Mouse (Mus musculus) liver, adult (tissue): ENCODE measurements around the gene Frs2.

ENCODE experiments used
- GATA4 ChIP-seq: IDR thresholded peaks from 2 replicates; pipeline ENCODE4 v1.6.1; 2014; ENCODE audit warnings: mild to moderate bottlenecking, low read length; ENCODE audit not compliant: insufficient replicate concordance

The Frs2 gene

GRCm38 (mm10) chr10:117094504-117095329 is 53.6 kb downstream of the Frs2 start:
- TF ChIP-seq GATA4: no peak

- TF ChIP-seq GATA4: no peak
Observed at GRCm38 (mm10) chr10:117089628-117090027, 58.7 kb downstream of the Frs2 start.

- TF ChIP-seq GATA4: no peak
Observed at GRCm38 (mm10) chr10:117081914-117082359, 66.4 kb downstream of the Frs2 start.

GRCm38 (mm10) chr10:117081326-117081725 is 67.0 kb downstream of the Frs2 start:
- no peak for TF ChIP-seq GATA4

- no peak for TF ChIP-seq GATA4
Observed at GRCm38 (mm10) chr10:117078284-117078683, 70.0 kb downstream of the Frs2 start.

GRCm38 (mm10) chr10:117073176-117073575 is 75.2 kb downstream of the Frs2 start:
- no peak for TF ChIP-seq GATA4

- TF ChIP-seq GATA4: no peak
Observed at GRCm38 (mm10) chr10:117072191-117072888, 76.0 kb downstream of the Frs2 start.

GRCm38 (mm10) chr10:117069109-117069508 is 79.2 kb downstream of the Frs2 start:
- TF ChIP-seq GATA4: no peak

- no peak for TF ChIP-seq GATA4
Observed at GRCm38 (mm10) chr10:117064076-117064475, 84.3 kb downstream of the Frs2 start.

- TF ChIP-seq GATA4: peak; percentile 27; the same call in 1 of the 2 replicates
Observed at GRCm38 (mm10) chr10:117063254-117064021, 84.9 kb downstream of the Frs2 start, which contains the start of gene Cct2. Gene Cct2 (minus strand): TSS chr10:117063814.

GRCm38 (mm10) chr10:117062894-117063253 is 85.5 kb downstream of the Frs2 start:
- no peak for TF ChIP-seq GATA4

GRCm38 (mm10) chr10:117055668-117056067 is 92.7 kb downstream of the Frs2 start:
- TF ChIP-seq GATA4: no peak

GRCm38 (mm10) chr10:117049961-117050597 is 98.3 kb downstream of the Frs2 start:
- no peak for TF ChIP-seq GATA4

- no peak for TF ChIP-seq GATA4
Observed at GRCm38 (mm10) chr10:117049253-117049652, 99.1 kb downstream of the Frs2 start.
